Mouse (Mus musculus): Measurements from ENCODE around the gene Gpkow. TPM values are rescaled to one million over a fixed set of nuclear protein-coding genes. Genes with fewer than 3 reads are reported as not detected.

The Gpkow gene
- polyA plus RNA-seq (2014; fragmentation: Nextera tagmentation; extraction: Ambion mirVana), result 46.6 and 46.9 TPM in 2 replicates

DNA sequence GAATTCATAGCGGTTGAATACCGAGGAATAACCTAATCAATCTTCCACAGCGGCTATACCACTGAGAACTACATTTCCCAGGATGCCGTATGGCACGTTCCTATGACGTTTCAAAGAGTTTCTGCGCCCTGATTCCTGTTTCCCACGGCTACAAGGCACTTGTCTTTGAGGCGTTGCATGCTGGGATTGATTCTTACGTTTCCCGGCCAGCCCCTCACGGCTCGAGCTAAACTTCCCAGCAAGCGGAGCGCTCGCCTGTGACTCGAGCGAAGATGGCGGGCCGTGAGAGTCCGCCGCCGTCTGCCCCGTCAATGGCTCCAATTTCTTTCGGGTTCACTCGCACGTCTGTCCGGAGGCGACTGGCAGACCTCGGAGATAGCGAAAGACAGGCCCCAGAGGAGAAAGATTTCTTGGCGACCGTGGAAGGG is at the start of gene Gpkow:
Gene Gpkow, plus strand, starts transcription at position 178 of the 428 bp plus-strand sequence.
- Histone ChIP-seq H3K9ac (peak within 1 kb of the TSS; percentile 64), H3K9me3 (ENCODE audit: low read depth, low read length) (no peaks in the 10 kb centered on the region), H3K4me2 (peak within 1 kb of the TSS; percentile 67), H3K4me3 (ENCODE audit: low read depth, low read length) (peak within 1 kb of the TSS; percentile 56), H3K4me1 (ENCODE audit: insufficient read depth) (no peaks in the 10 kb centered on the region), H3K27ac (ENCODE audit: low read depth) (peak within 1 kb of the TSS; percentile 36; the same call in 1 of the 2 replicates), H3K27me3 (ENCODE audit: insufficient read depth, low read length) (no peaks in the 10 kb centered on the region), H3K36me3 (ENCODE audit: insufficient read depth) (peaks cover 10% of the 10 kb centered on the region; the same call in 1 of the 2 replicates)
- ATAC-seq (ENCODE audit: insufficient read depth) (peak; percentile 97), DNase-seq (peak; percentile 94)
- 3% methylated on average over 33 of the region's 33 CpGs for WGBS
- TF ChIP-seq CTCF (IDR thresholded peaks at IDR 0.05; ENCODE audit: low read depth), result no peak

DNA sequence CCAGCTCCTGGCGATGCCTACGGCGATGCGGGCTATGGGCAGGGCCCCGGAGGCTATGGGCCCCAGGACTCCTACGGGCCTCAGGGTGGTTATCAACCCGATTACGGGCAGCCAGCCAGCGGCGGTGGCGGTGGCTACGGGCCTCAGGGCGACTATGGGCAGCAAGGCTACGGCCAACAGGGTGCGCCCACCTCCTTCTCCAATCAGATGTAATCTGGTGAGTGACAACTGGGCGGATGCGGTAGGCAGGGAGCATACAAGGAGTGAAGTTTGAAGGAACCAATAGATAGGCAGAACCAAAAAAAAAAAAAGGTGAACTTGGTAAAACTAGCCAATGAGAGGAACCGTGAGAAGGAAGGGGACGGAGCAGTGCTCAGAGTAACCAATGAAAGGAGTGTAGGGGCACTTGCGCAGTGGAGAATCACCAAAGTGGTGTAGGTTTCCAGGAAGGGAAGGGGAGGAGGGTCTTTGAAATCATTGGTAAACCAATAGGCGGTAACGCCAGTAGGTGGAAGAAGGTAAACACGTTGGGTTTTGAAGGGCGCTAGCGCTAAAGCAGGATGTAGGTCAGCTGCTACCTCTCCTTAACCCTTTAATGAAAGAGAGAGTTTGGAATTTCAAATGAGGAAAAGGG is 48.1 kb upstream of the Gpkow start:
- ATAC-seq (ENCODE audit: insufficient read depth) (peak; percentile 98), DNase-seq (peak; percentile 89)
- H3K4me3 ChIP-seq (ENCODE audit: low read depth, low read length), result peak overlapping the region; percentile 44
- no peaks in the 10 kb centered on the region for H3K4me1 ChIP-seq (ENCODE audit: insufficient read depth)
- H3K27me3 ChIP-seq (ENCODE audit: insufficient read depth, low read length), result no peaks in the 10 kb centered on the region
- 12% methylated on average over 25 of the region's 25 CpGs for WGBS
- H3K36me3 ChIP-seq (ENCODE audit: insufficient read depth), result no peaks in the 10 kb centered on the region
- peak overlapping the region; percentile 65 for H3K4me2 ChIP-seq
- peak overlapping the region; percentile 67 for H3K9ac ChIP-seq
- no peaks in the 10 kb centered on the region for H3K9me3 ChIP-seq (ENCODE audit: low read depth, low read length)
- H3K27ac ChIP-seq (ENCODE audit: low read depth), result peak overlapping the region; percentile 65
- TF ChIP-seq CTCF (IDR thresholded peaks at IDR 0.05; ENCODE audit: low read depth), result no peak; the same call in 1 of the 2 replicates

DNA sequence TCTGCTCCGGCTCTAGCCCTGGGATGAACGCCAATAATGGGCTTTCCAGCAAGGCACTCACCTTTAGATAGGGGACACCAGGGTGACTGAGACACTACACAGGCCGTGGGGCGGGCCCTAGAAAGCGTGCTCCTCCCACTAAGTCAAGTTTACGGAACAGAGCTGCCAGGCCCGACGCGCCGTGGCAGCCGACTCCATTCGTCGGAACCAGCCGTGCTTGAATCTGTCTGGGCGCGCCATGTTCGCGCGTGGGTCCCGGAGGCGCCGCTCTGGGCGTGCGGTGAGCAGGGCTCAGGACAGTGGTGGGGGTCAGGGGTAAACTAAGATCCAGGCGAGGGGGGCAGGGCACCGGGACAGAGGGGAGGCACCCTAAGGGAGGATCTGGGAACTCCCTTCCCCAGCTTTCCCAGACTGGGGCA is 39.7 kb upstream of the Gpkow start, which contains the start of gene Prickle3:
Gene Prickle3, plus strand, starts transcription at position 40 of the 419 bp plus-strand sequence.
- Histone ChIP-seq H3K27ac (ENCODE audit: low read depth) (peak within 1 kb of the TSS; percentile 63; the same call in 1 of the 2 replicates), H3K4me3 (ENCODE audit: low read depth, low read length) (peak within 1 kb of the TSS; percentile 44), H3K4me1 (ENCODE audit: insufficient read depth) (no peaks in the 10 kb centered on the region; the same call in 1 of the 2 replicates), H3K9me3 (ENCODE audit: low read depth, low read length) (no peaks in the 10 kb centered on the region), H3K27me3 (ENCODE audit: insufficient read depth, low read length) (no peaks in the 10 kb centered on the region), H3K9ac (peak within 1 kb of the TSS; percentile 58), H3K36me3 (ENCODE audit: insufficient read depth) (no peaks in the 10 kb centered on the region), H3K4me2 (peak within 1 kb of the TSS; percentile 60)
- ATAC-seq (ENCODE audit: insufficient read depth), result peak; percentile 73
- DNase-seq, result peak; percentile 66
- TF ChIP-seq CTCF (IDR thresholded peaks at IDR 0.05; ENCODE audit: low read depth), result no peak
- WGBS, result 7% methylated on average over 26 of the region's 26 CpGs

DNA sequence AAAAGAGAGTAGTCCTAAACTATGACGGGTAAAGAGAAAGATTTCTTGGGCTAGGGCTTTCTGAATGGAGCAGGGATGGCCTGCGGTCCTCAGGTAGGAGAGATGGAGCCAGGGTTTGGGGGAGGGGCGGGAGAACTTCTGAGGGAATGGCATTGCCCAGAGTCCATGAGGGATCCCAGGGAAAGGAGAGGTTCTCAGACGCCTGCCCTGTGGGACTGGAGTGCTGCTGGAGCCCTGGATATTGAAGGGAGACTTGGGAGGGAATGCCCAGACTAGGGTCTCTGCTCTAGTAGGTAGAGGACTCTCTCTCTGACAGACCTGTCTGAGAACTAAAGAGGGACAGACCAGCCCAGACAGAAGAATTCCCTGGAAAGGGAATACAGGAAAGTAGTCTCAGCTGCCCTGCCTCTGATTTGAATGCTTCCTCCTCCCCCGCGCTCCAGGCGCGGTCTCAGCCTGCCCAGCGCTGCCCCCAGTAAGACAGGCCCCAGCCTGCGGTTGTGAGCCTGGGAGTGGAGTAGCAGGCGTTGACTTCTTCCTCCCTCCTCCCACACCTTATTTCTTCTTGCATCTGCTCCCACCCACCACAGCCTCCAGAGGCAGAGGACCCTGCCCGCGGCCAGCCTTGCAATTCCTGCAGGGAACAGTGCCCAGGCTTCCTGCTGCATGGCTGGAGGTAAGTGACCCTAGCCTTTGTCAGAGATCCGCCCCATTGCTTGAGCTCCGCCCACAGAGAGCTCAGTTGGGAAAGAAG is 38.7 kb upstream of the Gpkow start:
- ATAC-seq (ENCODE audit: insufficient read depth) (peak; percentile 81), DNase-seq (peak; percentile 74)
- 12% methylated on average over 15 of the region's 15 CpGs for WGBS
- peak overlapping the region; percentile 60 for H3K4me2 ChIP-seq
- no peaks in the 10 kb centered on the region for H3K36me3 ChIP-seq (ENCODE audit: insufficient read depth)
- no peaks in the 10 kb centered on the region for H3K27me3 ChIP-seq (ENCODE audit: insufficient read depth, low read length)
- no peaks in the 10 kb centered on the region for H3K9me3 ChIP-seq (ENCODE audit: low read depth, low read length)
- peak overlapping the region; percentile 63; the same call in 1 of the 2 replicates for H3K27ac ChIP-seq (ENCODE audit: low read depth)
- no peaks in the 10 kb centered on the region; the same call in 1 of the 2 replicates for H3K4me1 ChIP-seq (ENCODE audit: insufficient read depth)
- H3K4me3 ChIP-seq (ENCODE audit: low read depth, low read length), result peak overlapping the region; percentile 44
- TF ChIP-seq CTCF (IDR thresholded peaks at IDR 0.05; ENCODE audit: low read depth), result no peak
- H3K9ac ChIP-seq, result peak overlapping the region; percentile 58

DNA sequence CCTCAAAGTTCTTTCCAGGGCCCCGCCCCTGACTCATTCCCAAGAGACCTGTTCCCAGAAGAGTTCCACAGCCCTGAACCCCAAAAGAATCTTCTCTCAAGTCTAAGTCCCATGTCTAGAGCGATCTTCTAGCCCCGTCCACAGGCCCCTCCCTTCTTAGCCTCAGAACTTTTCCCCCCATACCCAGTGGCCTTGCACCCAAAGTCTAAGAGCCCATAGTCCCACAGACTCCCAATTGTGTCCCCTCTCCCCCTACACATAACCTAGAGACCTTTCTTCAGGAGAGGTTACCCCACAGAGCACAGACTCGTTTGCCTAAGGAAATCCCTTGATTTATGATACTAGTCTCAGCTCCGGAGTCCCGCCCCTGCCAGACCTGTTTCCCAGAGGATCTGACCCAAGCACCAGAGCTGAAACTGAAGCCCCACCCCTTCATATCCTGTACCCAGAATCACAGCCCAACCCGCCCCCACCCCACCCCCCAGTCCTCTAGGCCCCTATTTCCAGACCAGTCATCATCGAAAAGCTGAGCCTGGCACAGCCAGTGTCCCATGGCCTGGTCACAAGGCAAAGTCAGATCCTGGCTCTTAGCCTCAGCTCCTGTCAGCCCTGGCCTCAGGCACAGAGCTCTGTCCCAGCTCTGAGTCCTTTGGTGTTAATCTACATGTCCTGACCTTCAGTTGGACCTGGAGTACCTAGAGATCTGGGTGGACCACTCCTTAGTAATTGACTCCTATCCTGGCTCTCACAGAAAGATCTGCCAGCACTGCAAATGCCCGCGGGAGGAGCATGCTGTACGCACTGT is 37.9 kb upstream of the Gpkow start:
- 50% methylated on average over 11 of the region's 11 CpGs for WGBS
- H3K9me3 ChIP-seq (ENCODE audit: low read depth, low read length), result no peaks in the 10 kb centered on the region
- H3K27ac ChIP-seq (ENCODE audit: low read depth), result peak overlapping the region; percentile 63; the same call in 1 of the 2 replicates
- DNase-seq (no peak), ATAC-seq (ENCODE audit: insufficient read depth) (peak; percentile 26; the same call in 1 of the 2 replicates)
- H3K4me3 ChIP-seq (ENCODE audit: low read depth, low read length), result peak overlapping the region; percentile 44
- H3K4me1 ChIP-seq (ENCODE audit: insufficient read depth), result no peaks in the 10 kb centered on the region; the same call in 1 of the 2 replicates
- H3K9ac ChIP-seq, result no peak overlapping the region; the same call in 1 of the 2 replicates
- no peaks in the 10 kb centered on the region for H3K27me3 ChIP-seq (ENCODE audit: insufficient read depth, low read length)
- H3K4me2 ChIP-seq, result peak overlapping the region; percentile 60
- no peak for TF ChIP-seq CTCF (IDR thresholded peaks at IDR 0.05; ENCODE audit: low read depth)
- no peaks in the 10 kb centered on the region for H3K36me3 ChIP-seq (ENCODE audit: insufficient read depth)

DNA sequence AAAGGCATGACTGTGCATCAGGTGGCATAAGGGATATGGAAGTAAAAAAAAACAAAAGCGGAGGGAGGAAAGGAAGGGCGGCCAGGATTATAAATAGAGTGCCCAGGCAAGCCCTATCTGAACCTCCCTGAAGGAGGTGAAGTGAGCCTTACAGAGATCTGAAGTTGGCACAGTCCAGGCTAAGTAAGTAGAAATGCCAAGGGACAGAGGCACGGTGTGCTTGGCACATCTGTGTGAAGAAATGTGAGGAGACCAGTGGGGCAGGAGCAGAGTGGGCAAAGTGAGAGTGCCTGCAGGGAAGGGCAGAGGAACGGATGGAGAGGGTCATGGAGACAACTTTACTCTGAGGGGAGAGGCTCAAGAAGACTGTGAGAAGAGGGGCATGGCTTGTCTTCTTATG is 35.8 kb upstream of the Gpkow start:
- Histone ChIP-seq H3K9me3 (ENCODE audit: low read depth, low read length) (no peaks in the 10 kb centered on the region), H3K27me3 (ENCODE audit: insufficient read depth, low read length) (no peaks in the 10 kb centered on the region), H3K4me1 (ENCODE audit: insufficient read depth) (no peaks in the 10 kb centered on the region; the same call in 1 of the 2 replicates), H3K36me3 (ENCODE audit: insufficient read depth) (peaks cover 2% of the 10 kb centered on the region; the same call in 1 of the 2 replicates), H3K27ac (ENCODE audit: low read depth) (no peak overlapping the region), H3K4me3 (ENCODE audit: low read depth, low read length) (no peak overlapping the region), H3K4me2 (no peak overlapping the region), H3K9ac (no peak overlapping the region)
- WGBS, result 80% methylated on average over 4 of the region's 4 CpGs
- ATAC-seq (ENCODE audit: insufficient read depth), result no peak
- DNase-seq, result no peak
- no peak for TF ChIP-seq CTCF (IDR thresholded peaks at IDR 0.05; ENCODE audit: low read depth)

All from lung, embryonic 14.5 days (tissue).